Mouse (Mus musculus) heart, adult 2 months (tissue): Measurements from ENCODE around the gene Vps26a.

Experiments used
- CTCF ChIP-seq: fragments of 200-600 bp; IDR thresholded peaks from 2 replicates; pipeline ENCODE4 v1.8.1; 2022; ENCODE audit warnings: antibody characterized with exemption, mild to moderate bottlenecking, moderate library complexity
- EP300 ChIP-seq: fragments of 200-500 bp; IDR thresholded peaks from 2 replicates; pipeline ENCODE4 v1.6.1; 2011; ENCODE audit warnings: low read depth, low read length, control low read depth; ENCODE audit not compliant: insufficient read depth
- POLR2A ChIP-seq: fragments of 200-500 bp; IDR thresholded peaks from 2 replicates; pipeline ENCODE4 v1.6.1; 2011; ENCODE audit warnings: mild to moderate bottlenecking, low read depth, low read length, control low read depth; ENCODE audit not compliant: insufficient read depth

GRCm38 (mm10) chr10:62418831-62419356 is 67.7 kb downstream of the Vps26a start:
- no peak for TF ChIP-seq CTCF
- no peak for TF ChIP-seq POLR2A
- no peak for TF ChIP-seq EP300
